Mouse (Mus musculus): ENCODE data around the gene Mettl5. TPM values are rescaled to one million over a fixed set of nuclear protein-coding genes. Genes with fewer than 3 reads are reported as not detected.
A peak's percentile ranks its signal among the peaks of the same experiment; 100 is the strongest.

Mettl5 gene
- polyA plus RNA-seq, 1 experiment = 4.0 TPM

DNA sequence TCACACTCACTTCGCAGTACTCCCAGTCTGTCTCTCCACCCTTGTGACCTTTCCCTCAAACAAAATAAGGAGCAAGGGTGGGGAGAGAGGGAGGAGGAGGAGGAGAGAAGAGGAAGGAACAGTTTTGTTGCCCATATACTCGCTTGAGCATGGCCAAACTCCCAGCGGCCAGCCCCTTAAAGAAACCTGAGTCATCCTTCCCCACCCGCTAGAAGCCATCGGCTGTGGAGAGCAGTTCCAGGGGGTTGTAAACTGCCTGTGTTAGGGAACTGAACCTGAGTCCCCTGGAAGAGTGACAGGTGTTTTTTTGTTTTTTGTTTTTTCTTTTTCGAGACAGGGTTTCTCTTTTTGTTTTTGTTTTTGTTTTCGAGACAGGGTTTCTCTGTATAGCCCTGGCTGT lies 5.4 kb upstream of the Mettl5 start:
- DNase-seq = no peak
- Histone ChIP-seq H3K27ac (ENCODE audit: control insufficient read depth, insufficient read depth, low read length) (no peak overlapping the region), H3K4me1 (replicated peaks; ENCODE audit: control insufficient read depth, insufficient read depth, low read length) (no peaks in the 10 kb centered on the region), H3K4me3 (ENCODE audit: control insufficient read depth, insufficient read depth, low read length) (no peak overlapping the region), H3K36me3 (ENCODE audit: control insufficient read depth, insufficient read depth, low read length) (no peaks in the 10 kb centered on the region), H3K27me3 (ENCODE audit: control insufficient read depth, insufficient read depth, low read length) (no peaks in the 10 kb centered on the region)
- TF ChIP-seq CTCF (IDR thresholded peaks at IDR 0.05; ENCODE audit: borderline replicate concordance, control insufficient read depth, extremely low read depth, insufficient read depth, low read length, poor library complexity) (no peak), POLR2A (IDR thresholded peaks at IDR 0.05; ENCODE audit: control insufficient read depth, extremely low read depth, insufficient read depth, low read length, poor library complexity) (no peak)
- WGBS = 41% methylated on average over 7 of the region's 7 CpGs

DNA sequence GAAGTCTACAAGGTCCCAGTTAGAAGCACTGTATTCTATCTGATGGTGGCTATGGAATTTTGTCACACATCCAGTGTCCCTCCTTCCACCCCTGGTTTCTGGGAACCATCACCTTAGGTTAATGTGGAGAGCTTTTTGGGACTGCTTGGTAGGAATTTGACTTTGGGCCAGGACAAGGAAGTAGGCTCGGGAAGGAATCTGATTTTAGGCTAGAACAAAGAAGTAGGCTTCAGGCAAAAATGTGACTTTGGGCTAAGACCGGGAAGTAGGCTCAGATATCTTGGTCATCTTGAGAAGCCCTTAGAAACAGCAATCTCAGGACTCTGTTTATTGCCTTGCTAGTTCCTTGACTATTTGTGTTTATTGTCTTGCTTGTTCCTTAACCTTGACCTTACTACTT lies 3.5 kb upstream of the Mettl5 start:
- H3K36me3 ChIP-seq (ENCODE audit: control insufficient read depth, insufficient read depth, low read length) = no peaks in the 10 kb centered on the region
- no peak overlapping the region for H3K4me3 ChIP-seq (ENCODE audit: control insufficient read depth, insufficient read depth, low read length)
- TF ChIP-seq CTCF (IDR thresholded peaks at IDR 0.05; ENCODE audit: borderline replicate concordance, control insufficient read depth, extremely low read depth, insufficient read depth, low read length, poor library complexity) (no peak), POLR2A (IDR thresholded peaks at IDR 0.05; ENCODE audit: control insufficient read depth, extremely low read depth, insufficient read depth, low read length, poor library complexity) (no peak)
- no peak for DNase-seq
- H3K27ac ChIP-seq (ENCODE audit: control insufficient read depth, insufficient read depth, low read length) = no peak overlapping the region
- no peaks in the 10 kb centered on the region for H3K27me3 ChIP-seq (ENCODE audit: control insufficient read depth, insufficient read depth, low read length)
- no peaks in the 10 kb centered on the region; the same call in 1 of the 2 replicates for H3K4me1 ChIP-seq (replicated peaks; ENCODE audit: control insufficient read depth, insufficient read depth, low read length)
- 92% methylated on average over 2 of the region's 2 CpGs for WGBS

GRCm38 (mm10) chr2:69885050-69885449 lies 365 bp downstream of the Mettl5 start:
- no peaks in the 10 kb centered on the region for H3K27me3 ChIP-seq (ENCODE audit: control insufficient read depth, insufficient read depth, low read length)
- TF ChIP-seq CTCF (IDR thresholded peaks at IDR 0.05; ENCODE audit: borderline replicate concordance, control insufficient read depth, extremely low read depth, insufficient read depth, low read length, poor library complexity) (no peak), POLR2A (IDR thresholded peaks at IDR 0.05; ENCODE audit: control insufficient read depth, extremely low read depth, insufficient read depth, low read length, poor library complexity) (no peak)
- H3K4me1 ChIP-seq (replicated peaks; ENCODE audit: control insufficient read depth, insufficient read depth, low read length) = no peaks in the 10 kb centered on the region; the same call in 1 of the 2 replicates
- H3K4me3 ChIP-seq (ENCODE audit: control insufficient read depth, insufficient read depth, low read length) = peak overlapping the region; percentile 89
- 3% methylated on average over 12 of the region's 12 CpGs for WGBS
- no peaks in the 10 kb centered on the region for H3K36me3 ChIP-seq (ENCODE audit: control insufficient read depth, insufficient read depth, low read length)
- H3K27ac ChIP-seq (ENCODE audit: control insufficient read depth, insufficient read depth, low read length) = peak overlapping the region; percentile 52; the same call in 1 of the 2 replicates
- DNase-seq = no peak

DNA sequence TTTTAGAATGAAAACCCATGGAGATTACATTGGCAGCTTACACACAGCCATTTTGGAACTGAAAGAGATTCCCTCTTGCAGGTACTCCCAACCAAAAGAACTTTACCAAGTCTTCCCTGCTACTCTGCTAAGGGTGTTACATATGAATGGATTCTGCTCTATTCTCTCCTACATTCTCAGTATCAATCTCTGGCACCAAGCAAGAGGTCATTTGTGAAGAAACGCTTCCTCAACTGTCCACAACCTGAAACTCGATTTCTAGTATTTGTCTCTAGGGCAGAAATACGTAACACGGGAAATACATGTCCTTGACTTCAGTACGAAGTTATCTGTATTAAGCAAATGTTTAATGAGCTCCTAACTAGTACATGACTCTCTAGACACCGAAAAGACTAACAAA lies 834 bp downstream of the Mettl5 start:
- no peak overlapping the region for H3K4me3 ChIP-seq (ENCODE audit: control insufficient read depth, insufficient read depth, low read length)
- H3K4me1 ChIP-seq (replicated peaks; ENCODE audit: control insufficient read depth, insufficient read depth, low read length) = no peaks in the 10 kb centered on the region; the same call in 1 of the 2 replicates
- H3K36me3 ChIP-seq (ENCODE audit: control insufficient read depth, insufficient read depth, low read length) = no peaks in the 10 kb centered on the region
- DNase-seq = no peak
- H3K27me3 ChIP-seq (ENCODE audit: control insufficient read depth, insufficient read depth, low read length) = no peaks in the 10 kb centered on the region
- WGBS = 44% methylated on average over 6 of the region's 6 CpGs
- no peak for TF ChIP-seq CTCF (IDR thresholded peaks at IDR 0.05; ENCODE audit: borderline replicate concordance, control insufficient read depth, extremely low read depth, insufficient read depth, low read length, poor library complexity)
- no peak for TF ChIP-seq POLR2A (IDR thresholded peaks at IDR 0.05; ENCODE audit: control insufficient read depth, extremely low read depth, insufficient read depth, low read length, poor library complexity)
- H3K27ac ChIP-seq (ENCODE audit: control insufficient read depth, insufficient read depth, low read length) = no peak overlapping the region

GRCm38 (mm10) chr2:69883990-69884391 lies 1.4 kb downstream of the Mettl5 start:
- Histone ChIP-seq H3K4me1 (replicated peaks; ENCODE audit: control insufficient read depth, insufficient read depth, low read length) (no peaks in the 10 kb centered on the region; the same call in 1 of the 2 replicates), H3K27me3 (ENCODE audit: control insufficient read depth, insufficient read depth, low read length) (no peaks in the 10 kb centered on the region), H3K27ac (ENCODE audit: control insufficient read depth, insufficient read depth, low read length) (no peak overlapping the region), H3K4me3 (ENCODE audit: control insufficient read depth, insufficient read depth, low read length) (no peak overlapping the region), H3K36me3 (ENCODE audit: control insufficient read depth, insufficient read depth, low read length) (no peaks in the 10 kb centered on the region)
- DNase-seq = peak; percentile 18
- TF ChIP-seq POLR2A (IDR thresholded peaks at IDR 0.05; ENCODE audit: control insufficient read depth, extremely low read depth, insufficient read depth, low read length, poor library complexity) (no peak), CTCF (IDR thresholded peaks at IDR 0.05; ENCODE audit: borderline replicate concordance, control insufficient read depth, extremely low read depth, insufficient read depth, low read length, poor library complexity) (no peak)
- WGBS = 56% methylated on average over 2 of the region's 2 CpGs

- TF ChIP-seq POLR2A (IDR thresholded peaks at IDR 0.05; ENCODE audit: control insufficient read depth, extremely low read depth, insufficient read depth, low read length, poor library complexity) = no peak
- Histone ChIP-seq H3K27ac (ENCODE audit: control insufficient read depth, insufficient read depth, low read length) (no peak overlapping the region), H3K27me3 (ENCODE audit: control insufficient read depth, insufficient read depth, low read length) (no peaks in the 10 kb centered on the region), H3K36me3 (ENCODE audit: control insufficient read depth, insufficient read depth, low read length) (peaks cover 16% of the 10 kb centered on the region), H3K4me3 (ENCODE audit: control insufficient read depth, insufficient read depth, low read length) (peak overlapping the region; percentile 88), H3K4me1 (replicated peaks; ENCODE audit: control insufficient read depth, insufficient read depth, low read length) (peaks cover 5% of the 10 kb centered on the region; the same call in 1 of the 2 replicates)
- no peak for DNase-seq
- under 1% methylated on average over 13 of the region's 13 CpGs for WGBS
Observed at GRCm38 (mm10) chr2:69862117-69862657, 23.2 kb downstream of the Mettl5 start.
